Mouse (Mus musculus) small intestine, adult 2 months (tissue): ENCODE measurements around the gene Ppp2r2c.

Experiments
- CTCF ChIP-seq: fragments of 200-500 bp; IDR thresholded peaks from 2 replicates; pipeline ENCODE4 v1.5.1; 2012; ENCODE audit warnings: low read depth, mild to moderate bottlenecking, control low read depth, inconsistent platforms, low read length, moderate library complexity, mixed read lengths; ENCODE audit not compliant: insufficient replicate concordance, insufficient read length; ENCODE audit errors: extremely low read depth
- POLR2A ChIP-seq: fragments of 200-500 bp; IDR thresholded peaks from 2 replicates; pipeline ENCODE4 v1.6.1; 2012; ENCODE audit warnings: low read depth, mild to moderate bottlenecking, control low read depth, inconsistent platforms, low read length, moderate library complexity

GRCm38 (mm10) chr5:36831272-36831671 is 37.0 kb upstream of the Ppp2r2c start:
- TF ChIP-seq CTCF (no peak), POLR2A (no peak)
